Comparison of ENCODE assay signal across 7 mouse cellular contexts in genomic region chr1:131078761-131079330, GRCm38 (mm10). TPM values are rescaled to one million over a fixed set of nuclear protein-coding genes. Genes with fewer than 3 reads are reported as not detected.
A peak's percentile ranks its signal among the peaks of the same experiment; 100 is the strongest.
DNase-seq lines count a peak whose midpoint lies in the region; ATAC-seq lines count a peak whose summit lies in the region.

No protein-coding gene starts in this region.

- no peaks in the 10 kb centered on the region for H3K9me3 ChIP-seq in midbrain, embryonic 16.5 days (replicated peaks; ENCODE audit: control insufficient read depth, low read length, poor library complexity, severe bottlenecking)

- peak; percentile 20 for DNase-seq in thymus, postnatal 0 days (ENCODE audit: low spot score)
- no peak for DNase-seq in thymus, postnatal 10 days (ENCODE audit: low spot score in 2 of 2)
- peak; percentile 87 for DNase-seq in layer of hippocampus, adult 9-11 months
- no peak for DNase-seq in adipocyte (ENCODE audit: low spot score)
- no peak for DNase-seq in ovary, adult 18-20 months (ENCODE audit: low spot score)

- no peaks in the 10 kb centered on the region for H3K27me3 ChIP-seq in midbrain, embryonic 16.5 days (ENCODE audit: control insufficient read depth, insufficient read depth, low read depth, low read length)

- H3K4me1 ChIP-seq in midbrain, embryonic 16.5 days (ENCODE audit: control insufficient read depth, insufficient read depth, low read length): peaks cover 29% of the 10 kb centered on the region

- 5% methylated on average over 3 of the region's 3 CpGs for WGBS in midbrain, embryonic 16.5 days

- H3K4me2 ChIP-seq in midbrain, embryonic 16.5 days (ENCODE audit: low read length): no peak overlapping the region

- H3K4me3 ChIP-seq in midbrain, embryonic 16.5 days (ENCODE audit: low read depth, low read length): no peak overlapping the region

- H3K27ac ChIP-seq in midbrain, embryonic 16.5 days (ENCODE audit: low read length): peak overlapping the region; percentile 71

- ATAC-seq in frontal cortex, adult (ENCODE audit: low TSS enrichment): peak; percentile 83
- ATAC-seq in midbrain, embryonic 16.5 days: peak; percentile 89

- no peak overlapping the region for H3K9ac ChIP-seq in midbrain, embryonic 16.5 days (ENCODE audit: low read depth, low read length)

- no peaks in the 10 kb centered on the region for H3K36me3 ChIP-seq in midbrain, embryonic 16.5 days (ENCODE audit: control insufficient read depth, insufficient read depth, low read length)

RNA-seq across cellular contexts. Expression of gene Mapkapk2, which starts 18.8 kb away (rescaled TPM):
- 26.6 and 30.4 TPM in 2 replicates for polyA plus RNA-seq in thymus, postnatal 0 days (2015; fragmentation: Nextera tagmentation; extraction: Ambion mirVana)
- 12.6 and 14.9 TPM in 2 replicates for polyA plus RNA-seq in midbrain, embryonic 16.5 days (2015; fragmentation: Nextera tagmentation; extraction: Ambion mirVana)

RNA-seq across cellular contexts. Expression of gene Il10, which starts 59.2 kb away (rescaled TPM):
- polyA plus RNA-seq in thymus, postnatal 0 days (2015; fragmentation: Nextera tagmentation; extraction: Ambion mirVana): 0.57 TPM in 2 replicates
- polyA plus RNA-seq in midbrain, embryonic 16.5 days (2015; fragmentation: Nextera tagmentation; extraction: Ambion mirVana): not detected in 2 replicates

RNA-seq across cellular contexts. Expression of gene Dyrk3, which starts 59.3 kb away (rescaled TPM):
- 1.9 and 2.2 TPM in 2 replicates for polyA plus RNA-seq in thymus, postnatal 0 days (2015; fragmentation: Nextera tagmentation; extraction: Ambion mirVana)
- polyA plus RNA-seq in midbrain, embryonic 16.5 days (2015; fragmentation: Nextera tagmentation; extraction: Ambion mirVana): 14.1 and 17.4 TPM in 2 replicates

Comparison
In these comparisons a context has a peak if more than half of its experiments do, and no peak if none do; other contexts are left out.
1. DNase-seq: peak in thymus, postnatal 0 days (single experiment) and layer of hippocampus, adult 9-11 months (single experiment); none in thymus, postnatal 10 days (0 of 2), adipocyte (single experiment) and ovary, adult 18-20 months (single experiment).